Mouse (Mus musculus) monocyte, adult 2 months (primary cell): ENCODE measurements around the gene Gng7.

Source experiments
- DNase-seq, 2 experiments: peaks; one replicate each; pipeline ENCODE4 v3.0.0; 2022; ENCODE audit warnings: low spot score in 2 of 2, low read depth in 1 of 2

Gene Gng7

DNA sequence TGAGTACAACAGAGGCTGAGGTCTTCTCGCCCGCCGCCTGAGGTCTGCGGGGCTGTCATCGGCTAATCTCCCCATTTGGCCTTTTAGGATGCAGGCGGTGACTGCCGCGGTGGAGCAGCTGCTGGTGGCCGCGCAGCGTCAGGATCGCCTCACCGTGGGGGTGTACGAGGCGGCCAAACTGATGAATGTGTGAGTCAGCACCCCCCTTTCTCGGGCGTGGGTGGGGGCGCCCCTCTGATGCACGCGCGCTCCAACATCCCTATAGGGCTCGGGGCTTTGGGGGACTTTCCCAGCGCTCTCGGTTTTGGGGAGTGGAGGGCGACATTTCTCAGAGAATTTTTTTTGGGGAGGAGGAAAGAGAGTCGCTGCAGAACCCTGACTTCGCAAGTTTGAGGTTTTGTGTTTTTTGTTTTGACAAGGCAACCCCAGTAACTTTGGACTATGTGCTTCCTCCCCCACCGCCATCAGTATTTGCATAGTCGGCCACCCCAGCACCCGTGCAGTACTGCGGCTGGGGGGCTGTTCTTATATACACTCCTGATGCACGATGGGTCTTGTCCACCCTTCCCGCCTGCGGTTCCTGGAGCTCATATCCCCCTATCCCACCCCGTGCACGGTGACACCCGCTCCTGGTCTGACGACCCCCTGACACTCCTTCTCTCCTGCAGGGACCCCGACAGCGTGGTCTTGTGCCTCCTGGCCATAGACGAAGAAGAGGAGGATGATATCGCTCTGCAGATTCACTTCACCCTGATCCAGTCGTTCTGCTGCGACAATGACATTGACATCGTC, 84.2 kb downstream of the Gng7 start:
- no peak for DNase-seq

GRCm38 (mm10) chr10:80929299-80930226, 85.2 kb downstream of the Gng7 start, which contains the start of gene Gadd45b:
Gene Gadd45b (plus strand): TSS chr10:80930073.
- DNase-seq = peak; percentile 98

GRCm38 (mm10) chr10:80928586-80929298, 86.0 kb downstream of the Gng7 start:
- peak; percentile 70 to 86 for DNase-seq

GRCm38 (mm10) chr10:80925472-80925871, 89.3 kb downstream of the Gng7 start:
- no peak for DNase-seq

DNA sequence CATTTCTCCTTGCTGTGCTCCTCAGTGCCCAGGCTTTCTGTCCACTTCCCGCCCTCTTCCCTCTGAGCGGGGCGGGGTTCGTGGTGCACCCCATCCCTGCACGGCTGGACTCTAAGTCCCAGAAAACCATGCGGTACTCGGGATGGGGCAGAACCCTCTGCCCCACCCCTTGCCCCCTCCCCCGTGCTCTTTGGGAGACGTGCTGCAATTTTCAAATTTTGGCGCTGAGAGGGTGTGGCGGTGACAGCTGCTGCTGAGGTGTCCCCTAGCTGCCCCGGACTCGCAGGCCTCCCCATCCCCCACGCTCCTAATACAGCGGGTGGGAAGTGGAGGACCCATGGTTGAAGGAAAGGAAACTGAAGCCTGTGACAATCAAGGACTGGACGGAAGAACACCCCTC, 92.8 kb downstream of the Gng7 start:
- no peak for DNase-seq

GRCm38 (mm10) chr10:80917779-80918434, 96.8 kb downstream of the Gng7 start, which contains the start of gene Lmnb2:
Gene Lmnb2 (minus strand): TSS chr10:80918245.
- no peak for DNase-seq

DNA sequence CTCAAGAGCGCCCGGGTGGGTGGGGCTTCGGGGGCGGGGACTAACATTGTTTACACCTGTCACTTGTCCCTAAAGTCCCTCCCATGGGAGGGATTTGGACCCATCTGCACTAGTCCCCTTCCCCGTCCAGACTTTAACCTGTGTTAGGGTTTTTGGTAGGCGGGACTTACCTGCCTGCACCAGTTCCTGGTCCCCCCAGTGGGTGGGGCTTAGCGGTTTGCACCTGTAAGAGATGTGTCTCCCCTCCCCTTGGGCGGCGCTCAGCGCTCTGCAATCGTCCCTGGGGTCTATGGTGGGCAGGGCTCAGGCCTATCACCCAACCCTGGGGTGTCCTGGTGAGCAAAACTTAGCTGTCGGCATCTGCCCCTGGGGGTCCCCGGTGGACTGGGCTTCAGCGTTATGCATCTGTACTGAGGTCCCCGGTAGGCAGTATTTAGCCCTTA, 97.4 kb downstream of the Gng7 start:
- no peak for DNase-seq

DNA sequence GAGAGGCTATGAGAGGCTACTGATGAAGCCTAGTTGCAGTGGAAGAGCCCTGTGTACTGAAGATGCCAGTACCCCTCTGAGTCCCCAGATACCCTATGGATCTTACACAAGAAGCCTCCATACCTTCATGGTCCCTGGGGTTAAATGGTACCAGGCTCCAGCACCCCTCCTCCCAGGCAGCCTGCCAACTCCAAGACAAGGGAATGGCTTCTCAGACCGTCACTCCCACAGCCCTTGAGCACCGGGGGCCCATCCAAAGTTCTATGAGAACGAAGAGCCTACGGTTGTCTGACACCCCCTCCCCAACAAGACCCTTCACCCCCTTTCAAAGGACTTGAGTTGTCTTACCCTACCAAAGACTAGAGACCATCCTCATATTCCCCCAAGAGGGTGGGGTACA, 99.0 kb downstream of the Gng7 start:
- no peak for DNase-seq

DNA sequence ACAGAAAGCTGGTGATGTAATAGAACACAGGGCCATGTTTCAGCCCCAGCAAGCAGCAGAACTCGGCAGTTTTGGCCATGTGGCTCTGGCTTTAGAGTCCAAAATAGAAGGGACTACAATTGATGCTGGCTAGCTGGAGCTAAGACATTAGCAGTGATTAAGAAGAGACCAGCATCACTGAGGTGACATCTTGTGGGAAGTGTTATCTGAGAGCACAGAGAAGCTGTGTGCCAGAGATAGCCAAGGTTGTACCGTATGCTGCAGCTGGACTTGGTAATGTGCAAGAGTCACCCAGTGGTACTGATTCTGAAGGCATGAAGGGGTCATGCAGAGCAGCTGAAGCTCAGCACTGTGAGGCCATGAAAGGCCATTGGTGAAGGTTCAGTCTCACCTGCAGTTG, 99.5 kb downstream of the Gng7 start:
- DNase-seq = no peak

- no peak for DNase-seq
Observed at GRCm38 (mm10) chr10:80914253-80914656, 100.5 kb downstream of the Gng7 start.

GRCm38 (mm10) chr10:80913364-80914011, 101.3 kb downstream of the Gng7 start:
- no peak for DNase-seq

DNA sequence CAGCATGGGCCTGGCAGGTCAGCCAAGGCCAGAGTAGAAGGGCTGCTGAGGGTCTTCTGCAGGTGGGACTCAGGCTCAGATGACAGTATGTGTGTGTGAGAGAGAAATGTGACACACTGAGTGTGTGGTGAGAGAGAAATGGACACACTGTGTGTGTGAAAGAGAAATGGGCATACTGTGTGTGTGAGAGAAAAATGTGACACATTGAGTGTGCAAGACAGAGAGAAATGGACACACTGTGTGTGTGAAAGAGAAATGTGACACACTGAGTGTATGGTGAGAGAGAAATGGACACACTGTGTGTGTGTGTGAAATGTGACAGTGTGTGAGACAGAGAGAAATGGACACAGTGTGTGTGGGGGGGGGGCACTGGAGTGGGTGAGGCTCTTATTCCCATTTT, 102.9 kb downstream of the Gng7 start:
- no peak for DNase-seq

DNA sequence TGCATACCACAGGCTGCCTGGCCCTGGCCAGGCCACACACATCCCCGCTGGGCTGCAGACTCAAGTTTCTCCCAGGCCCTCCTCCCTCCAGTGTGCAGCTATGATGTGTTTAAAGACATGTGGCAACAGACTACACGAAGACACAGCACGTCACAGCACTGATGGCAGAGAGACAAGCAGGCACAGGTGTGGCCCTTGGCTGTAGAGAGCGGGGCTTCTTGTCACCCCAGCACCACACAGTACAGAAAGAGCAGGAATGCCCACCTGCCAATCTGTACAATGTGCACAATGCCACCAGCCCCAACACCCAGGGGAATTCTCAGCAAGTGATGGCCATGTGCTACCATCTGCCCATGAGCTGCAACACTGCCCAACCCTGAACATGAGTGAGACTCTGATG, 103.4 kb downstream of the Gng7 start:
- no peak for DNase-seq

DNA sequence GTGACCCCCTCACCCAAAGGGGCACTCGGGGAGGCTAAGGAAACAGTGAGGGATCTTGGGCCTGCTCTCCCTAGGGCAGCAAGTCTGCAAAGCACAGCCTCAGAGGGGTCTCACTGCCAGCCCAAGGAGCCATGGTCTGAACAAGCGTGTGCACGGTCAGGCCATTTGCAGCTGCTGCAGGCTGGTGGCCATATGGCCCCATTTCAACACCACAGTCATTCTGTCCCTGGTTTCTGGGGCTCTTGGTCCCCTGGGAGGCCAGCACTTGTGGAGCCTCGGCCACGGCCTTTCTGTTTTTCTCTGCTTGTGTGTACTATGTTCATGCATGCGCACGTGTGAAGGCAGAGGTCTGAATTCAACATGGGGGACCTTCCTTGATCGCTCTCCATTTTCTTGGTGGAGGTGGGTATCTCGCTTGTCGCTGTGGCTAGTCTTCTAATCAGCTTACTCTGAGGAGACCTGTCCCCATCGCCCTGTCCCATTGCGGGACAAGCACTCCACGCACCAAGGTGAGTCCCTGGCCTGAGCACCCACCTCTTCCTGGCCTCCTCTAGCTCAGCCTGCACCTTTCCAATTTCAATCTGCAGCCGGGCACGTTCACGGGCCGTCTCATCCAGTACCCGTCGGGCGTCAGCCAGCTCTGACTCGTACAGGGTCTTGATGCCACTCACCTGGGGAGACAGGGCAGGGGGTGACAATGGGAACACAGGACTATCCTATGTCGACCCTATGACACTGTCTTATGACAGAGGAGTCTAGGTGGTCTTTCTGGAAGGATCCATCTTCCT, 105.2 kb downstream of the Gng7 start:
- no peak for DNase-seq

DNA sequence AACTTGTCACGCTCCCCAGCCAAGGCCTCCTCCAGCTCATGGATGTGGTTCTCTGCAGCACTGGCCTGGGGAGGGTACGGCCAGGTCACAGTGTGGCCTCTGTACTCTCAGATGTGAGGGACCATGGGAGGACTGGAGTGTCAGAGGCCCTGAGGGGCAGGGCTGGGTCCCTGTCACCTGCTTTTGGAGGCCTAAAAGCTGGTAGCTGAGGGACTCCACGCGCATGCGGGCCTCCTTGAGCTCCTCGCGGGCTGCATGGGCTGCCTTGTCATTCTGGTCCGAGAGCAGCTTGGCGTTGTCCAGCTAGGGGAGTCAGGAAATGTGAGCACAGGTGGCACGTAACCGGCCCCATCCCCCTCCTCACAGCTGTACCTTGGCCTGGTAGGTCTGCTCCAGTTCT, 110.0 kb downstream of the Gng7 start:
- no peak for DNase-seq

GRCm38 (mm10) chr10:80904004-80904693, 110.6 kb downstream of the Gng7 start:
- DNase-seq = no peak

DNA sequence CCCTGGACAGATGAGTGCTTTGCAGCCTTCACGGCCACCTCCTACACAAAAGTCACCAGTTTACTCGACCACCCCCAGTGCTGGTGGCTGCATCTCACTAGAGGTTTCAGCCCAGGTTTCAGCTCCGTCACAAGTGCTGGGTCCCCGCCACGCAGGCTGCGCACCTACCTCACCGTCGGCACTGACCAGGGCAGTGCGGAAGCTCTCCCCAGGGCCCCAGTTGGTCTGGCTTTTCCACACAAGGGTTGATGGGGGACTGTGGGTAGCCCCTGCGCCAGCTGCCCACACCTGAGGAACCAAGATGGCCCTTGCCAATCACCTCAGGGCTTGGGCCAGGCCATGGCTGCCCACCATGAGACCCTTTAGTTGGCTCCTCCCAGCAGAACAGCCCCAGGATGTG, 111.5 kb downstream of the Gng7 start:
- DNase-seq = no peak

DNA sequence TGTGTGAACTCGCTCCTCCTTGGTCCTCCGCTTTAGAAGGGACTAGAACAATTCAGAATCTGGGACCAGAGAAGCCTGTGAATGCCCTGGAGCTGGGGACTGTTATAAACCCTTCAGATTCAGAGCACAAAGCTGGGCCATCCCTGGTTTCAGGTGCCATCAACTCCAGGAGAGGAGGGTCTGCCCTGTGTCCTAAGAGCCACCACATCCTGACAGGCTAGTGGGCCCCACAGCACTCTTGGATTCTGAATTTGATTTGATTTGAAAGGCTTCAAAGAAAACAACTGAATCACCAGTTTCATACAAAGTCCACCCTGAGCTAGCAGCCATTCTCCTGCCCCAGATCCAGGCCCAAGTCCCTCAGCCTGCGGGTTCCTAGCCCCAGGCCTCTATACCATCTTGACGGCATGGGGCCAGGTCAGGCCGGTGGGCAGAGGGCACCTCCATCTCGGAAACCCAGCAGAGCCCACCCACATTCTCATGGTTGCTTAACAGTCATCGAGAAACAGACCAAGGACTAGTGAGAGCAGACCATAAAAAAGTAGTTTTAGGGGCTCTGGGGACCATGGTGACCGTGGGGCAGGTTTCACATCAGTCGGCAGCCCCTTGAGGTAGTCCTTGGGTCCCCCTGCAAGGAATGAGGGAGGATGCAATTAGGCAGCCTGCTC, 112.3 kb downstream of the Gng7 start:
- no peak for DNase-seq
